Mouse (Mus musculus): ENCODE measurements around the gene Gm3646. TPM values are rescaled to one million over a fixed set of nuclear protein-coding genes. Genes with fewer than 3 reads are reported as not detected.

Gm3646 gene
- not detected in 2 replicates for polyA plus RNA-seq (2015; fragmentation: Nextera tagmentation; extraction: Ambion mirVana)

DNA sequence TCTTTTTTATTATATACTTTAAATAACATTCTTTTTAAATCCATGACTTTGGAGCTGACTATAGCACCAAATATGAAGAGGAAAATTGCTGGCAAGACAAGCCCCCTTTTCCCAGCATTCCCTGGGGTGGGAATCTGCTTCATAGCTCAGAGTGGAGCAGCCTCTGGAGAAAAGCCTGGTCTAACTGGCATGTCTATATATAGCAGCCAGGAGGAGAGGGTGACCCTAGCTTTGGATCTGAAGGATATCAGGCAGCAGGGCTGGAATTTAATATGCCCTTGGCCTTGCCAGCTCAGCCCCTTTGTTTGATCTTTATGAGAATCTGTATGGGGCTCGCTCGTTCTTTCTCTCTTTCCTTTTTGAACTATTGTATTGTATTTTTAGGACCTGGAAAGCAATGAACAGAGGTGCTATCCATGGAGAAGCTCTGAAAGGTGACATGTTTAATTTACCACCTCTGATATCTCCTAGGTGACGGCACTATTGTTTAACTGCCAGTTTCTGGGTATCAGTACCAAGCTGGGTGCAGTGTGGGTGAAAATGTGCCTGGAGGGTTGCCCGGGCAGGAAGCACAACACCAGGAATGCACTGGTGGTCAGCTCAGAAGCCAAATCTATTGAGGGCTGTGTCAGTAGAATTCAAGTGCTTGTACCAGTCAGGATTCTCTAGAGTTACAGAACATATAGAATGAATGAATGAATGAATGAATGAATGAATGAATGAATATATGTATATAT, at the start of gene Gm3646:
Gene Gm3646 (minus strand): TSS at position 90 of the 737 bp plus-strand sequence.

Other genes starting within 250 kb of the Gm3646 start
- 21.2 and 23.3 TPM in 2 replicates for gene Rnf149, start 227.9 kb downstream of the Gm3646 start, polyA plus RNA-seq (2015; fragmentation: Nextera tagmentation; extraction: Ambion mirVana)
- 0.02 TPM in 2 replicates for gene Creg2, start 153.9 kb downstream of the Gm3646 start, polyA plus RNA-seq (2015; fragmentation: Nextera tagmentation; extraction: Ambion mirVana)
- gene Rfx8, start 84.3 kb downstream of the Gm3646 start, polyA plus RNA-seq (2015; fragmentation: Nextera tagmentation; extraction: Ambion mirVana), result 0.22 TPM in 1 of 2 replicates, not detected in the other
- 15.3 and 17.4 TPM in 2 replicates for gene Map4k4, start 95.6 kb upstream of the Gm3646 start, polyA plus RNA-seq (2015; fragmentation: Nextera tagmentation; extraction: Ambion mirVana)

All from spleen, postnatal 0 days (tissue).